Mouse (Mus musculus) heart, adult 2 months (tissue): ENCODE results near the gene Anks1. TPM values are rescaled to one million over a fixed set of nuclear protein-coding genes. Genes with fewer than 3 reads are reported as not detected.
A peak's percentile ranks its signal among the peaks of the same experiment; 100 is the strongest.

ENCODE experiments used
- DNase-seq, 2 experiments: peaks; one replicate each; pipeline ENCODE4 v3.0.0; 2021
- H3K27ac ChIP-seq: fragments of 200-600 bp; 2 replicates; pipeline ENCODE4 v1.8.1; 2022
- H3K27me3 ChIP-seq: fragments of 200-500 bp; 2 replicates; pipeline ENCODE4 v1.6.1; 2012; ENCODE audit warnings: mild to moderate bottlenecking, low read length, inconsistent platforms, mixed read lengths; ENCODE audit not compliant: control insufficient read depth, insufficient read depth
- H3K36me3 ChIP-seq: fragments of 200-500 bp; 2 replicates; pipeline ENCODE4 v1.6.1; 2012; ENCODE audit warnings: low read length, inconsistent platforms; ENCODE audit not compliant: control insufficient read depth, insufficient read depth
- H3K4me1 ChIP-seq: fragments of 200-500 bp; 2 replicates; pipeline ENCODE4 v1.6.1; 2011; ENCODE audit warnings: low read length; ENCODE audit not compliant: control insufficient read depth, insufficient read depth
- H3K4me3 ChIP-seq: fragments of 200-600 bp; 2 replicates; pipeline ENCODE4 v1.8.1; 2022
- H3K79me2 ChIP-seq: fragments of 200-500 bp; replicated peaks from 2 replicates; pipeline ENCODE4 v1.6.1; 2012; ENCODE audit warnings: mild to moderate bottlenecking, inconsistent platforms, low read length, moderate library complexity, mixed read lengths; ENCODE audit not compliant: control insufficient read depth, insufficient read depth
- H3K9ac ChIP-seq: fragments of 200-500 bp; 2 replicates; pipeline ENCODE4 v1.6.1; 2012; ENCODE audit warnings: low read depth, mild to moderate bottlenecking, control low read depth, inconsistent platforms, low read length, mixed read lengths
- CTCF ChIP-seq: fragments of 200-600 bp; IDR thresholded peaks from 2 replicates; pipeline ENCODE4 v1.8.1; 2022; ENCODE audit warnings: antibody characterized with exemption, mild to moderate bottlenecking, moderate library complexity
- EP300 ChIP-seq: fragments of 200-500 bp; IDR thresholded peaks from 2 replicates; pipeline ENCODE4 v1.6.1; 2011; ENCODE audit warnings: low read depth, low read length, control low read depth; ENCODE audit not compliant: insufficient read depth
- POLR2A ChIP-seq: fragments of 200-500 bp; IDR thresholded peaks from 2 replicates; pipeline ENCODE4 v1.6.1; 2011; ENCODE audit warnings: mild to moderate bottlenecking, low read depth, low read length, control low read depth; ENCODE audit not compliant: insufficient read depth
- WGBS: fragments of 180-500 bp; shearing (Covaris S2); methylation state at CpG from one replicate; pipeline ENCODE4 v1.1.7; 2018; 5-methylcytosine and 5-hydroxymethylcytosine counted together
- intact Hi-C: fragments of 180-260 bp; cut with DNase I; formaldehyde crosslinking; loops from one replicate; pipeline ENCODE4 v1.15.1; 2025
- long read RNA-seq: library from polyadenylated mRNA; stranded (forward); transcript quantifications from one replicate; pipeline ENCODE4 v2.0.0, GENCODE M21; 2021
- polyA plus RNA-seq: library from polyadenylated mRNA; depleted of rRNA; stranded (reverse); fragments of >200 nt; gene quantifications from 2 replicates; pipeline ENCODE4 v1.2.3, GENCODE M21; 2012; rRNA removed
- total RNA-seq, 2 experiments: library from RNA; stranded (reverse); gene quantifications; 2 replicates each; pipeline ENCODE4 v1.2.3; 2021

The Anks1 gene
- total RNA-seq = 10 to 100 TPM; 51.6 to 76.4 TPM
- polyA plus RNA-seq = 64.4 and 90.1 TPM in 2 replicates
- long read RNA-seq, full-length matches to known transcripts = 11 of 122 reads
- long read RNA-seq, partial matches to known transcripts = 102 of 122 reads
- long read RNA-seq, other reads (novel, unspliced or antisense) = 9 of 122 reads

DNA sequence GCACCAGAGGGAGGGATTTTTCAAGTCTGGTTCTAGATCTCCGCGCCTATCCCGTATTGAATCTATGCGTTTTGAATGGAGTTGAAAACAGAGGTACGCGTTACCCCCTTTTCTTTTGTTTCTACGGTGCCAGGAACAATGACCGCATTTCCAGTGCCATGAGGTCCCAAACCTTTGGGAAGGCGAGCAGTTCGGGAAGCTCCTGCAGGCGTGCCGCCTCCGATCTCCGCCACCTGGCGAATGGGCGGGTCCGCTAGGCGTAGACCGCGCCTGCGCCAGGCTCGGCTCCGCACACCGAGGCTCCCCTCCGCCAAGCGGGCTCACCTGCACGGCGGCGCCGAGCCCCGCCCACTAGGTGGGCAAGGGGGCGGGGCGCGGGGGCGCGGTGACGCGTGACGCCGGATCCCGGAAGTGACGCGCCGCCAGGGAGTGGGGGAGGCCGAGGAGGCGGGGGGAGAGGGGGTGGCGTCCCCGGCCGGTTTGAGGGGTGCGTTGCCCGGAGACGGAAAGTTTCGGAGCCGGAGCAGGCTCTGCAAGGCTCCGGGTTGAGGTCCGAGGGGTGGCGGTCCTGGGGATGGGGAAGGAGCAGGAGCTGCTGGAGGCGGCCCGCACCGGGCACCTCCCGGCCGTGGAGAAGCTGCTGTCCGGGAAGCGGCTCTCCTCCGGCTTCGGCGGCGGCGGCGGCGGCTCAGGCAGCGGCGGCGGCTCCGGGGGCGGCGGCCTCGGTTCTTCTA lies at the start of gene Anks1:
Gene Anks1, plus strand, starts transcription at position 419 of the 734 bp plus-strand sequence.
- Histone ChIP-seq H3K9ac (peak within 1 kb of the TSS; percentile 87), H3K4me1 (peaks cover 2% of the 10 kb centered on the region), H3K27ac (peak within 1 kb of the TSS; percentile 87), H3K79me2 (peaks cover 7% of the 10 kb centered on the region), H3K27me3 (no peaks in the 10 kb centered on the region), H3K36me3 (no peaks in the 10 kb centered on the region), H3K4me3 (peak within 1 kb of the TSS; percentile 95)
- DNase-seq = peak; percentile 89 to 92
- peak; percentile 74 for TF ChIP-seq CTCF
- peak; percentile 59; the same call in 1 of the 2 replicates for TF ChIP-seq POLR2A
- TF ChIP-seq EP300 = no peak
- intact Hi-C loops = loop anchor here (2.0 to 5.0 kb wide), 4 partner anchors 52 to 153 kb away; partner anchors contain the start of gene Uhrf1bp1
- 1% methylated on average over 72 of the region's 78 CpGs for WGBS

GRCm38 (mm10) chr17:27865461-27865860 lies 43.6 kb upstream of the Anks1 start:
- no peaks in the 10 kb centered on the region for H3K36me3 ChIP-seq
- no peaks in the 10 kb centered on the region for H3K4me1 ChIP-seq
- H3K4me3 ChIP-seq = no peak overlapping the region
- no peak overlapping the region for H3K27ac ChIP-seq
- H3K27me3 ChIP-seq = no peaks in the 10 kb centered on the region
- no peak for TF ChIP-seq EP300
- TF ChIP-seq POLR2A = no peak
- peak; percentile 18; the same call in 1 of the 2 replicates for TF ChIP-seq CTCF
- H3K79me2 ChIP-seq = 0 out of 2 replicates have a peak, but pooled peaks cover 2% of the 10 kb centered on the region
- H3K9ac ChIP-seq = no peak overlapping the region
- intact Hi-C loops = no loop called here
- WGBS = 95% methylated on average over 2 of the region's 2 CpGs
- DNase-seq = no peak

DNA sequence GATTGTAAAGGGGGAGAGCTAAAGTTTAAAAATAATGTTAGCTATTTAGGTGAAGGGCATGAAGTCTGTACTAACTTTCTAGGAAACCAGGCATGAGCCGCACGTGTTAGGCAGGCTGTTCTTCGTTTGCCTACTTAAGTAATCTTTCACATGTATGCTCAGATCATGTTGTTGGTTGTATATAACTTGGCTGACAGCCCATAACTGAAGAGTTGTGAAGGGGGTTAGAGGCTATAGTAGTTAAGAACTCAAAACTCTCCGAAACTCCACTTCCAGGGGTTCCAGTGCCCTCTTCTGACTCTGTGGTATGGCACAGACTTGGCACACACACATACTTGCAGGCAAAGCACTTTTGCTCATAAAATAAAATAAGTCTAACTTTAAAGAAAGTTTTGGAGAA lies 42.4 kb upstream of the Anks1 start:
- no peak overlapping the region for H3K27ac ChIP-seq
- WGBS = 77% methylated on average over 4 of the region's 4 CpGs
- no peaks in the 10 kb centered on the region for H3K36me3 ChIP-seq
- H3K4me1 ChIP-seq = no peaks in the 10 kb centered on the region
- intact Hi-C loops = no loop called here
- H3K79me2 ChIP-seq = 0 out of 2 replicates have a peak, but pooled peaks cover 2% of the 10 kb centered on the region
- no peak for DNase-seq
- H3K9ac ChIP-seq = no peak overlapping the region
- no peak for TF ChIP-seq CTCF
- TF ChIP-seq EP300 = no peak
- TF ChIP-seq POLR2A = no peak
- H3K4me3 ChIP-seq = no peak overlapping the region
- no peaks in the 10 kb centered on the region for H3K27me3 ChIP-seq

GRCm38 (mm10) chr17:27871851-27872250 lies 37.3 kb upstream of the Anks1 start:
- TF ChIP-seq EP300 (no peak), POLR2A (no peak), CTCF (no peak)
- Histone ChIP-seq H3K79me2 (no peaks in the 10 kb centered on the region; the same call in 1 of the 2 replicates), H3K9ac (no peak overlapping the region), H3K36me3 (no peaks in the 10 kb centered on the region), H3K4me1 (no peaks in the 10 kb centered on the region), H3K27ac (no peak overlapping the region), H3K4me3 (no peak overlapping the region), H3K27me3 (no peaks in the 10 kb centered on the region)
- DNase-seq = no peak
- intact Hi-C loops = no loop called here
- 73% methylated on average over 3 of the region's 3 CpGs for WGBS

GRCm38 (mm10) chr17:27873583-27873982 lies 35.5 kb upstream of the Anks1 start:
- no peak for DNase-seq
- intact Hi-C loops = no loop called here
- no peaks in the 10 kb centered on the region; the same call in 1 of the 2 replicates for H3K79me2 ChIP-seq
- H3K27me3 ChIP-seq = no peaks in the 10 kb centered on the region
- no peak overlapping the region for H3K27ac ChIP-seq
- no peaks in the 10 kb centered on the region for H3K36me3 ChIP-seq
- H3K4me1 ChIP-seq = no peaks in the 10 kb centered on the region
- WGBS = 61% methylated on average over 3 of the region's 3 CpGs
- no peak overlapping the region for H3K4me3 ChIP-seq
- no peak overlapping the region for H3K9ac ChIP-seq
- no peak for TF ChIP-seq POLR2A
- TF ChIP-seq CTCF = no peak
- no peak for TF ChIP-seq EP300

- Histone ChIP-seq H3K4me1 (no peaks in the 10 kb centered on the region), H3K27ac (no peak overlapping the region), H3K9ac (no peak overlapping the region), H3K27me3 (no peaks in the 10 kb centered on the region), H3K4me3 (no peak overlapping the region), H3K79me2 (no peaks in the 10 kb centered on the region; the same call in 1 of the 2 replicates), H3K36me3 (no peaks in the 10 kb centered on the region)
- TF ChIP-seq EP300 = no peak
- no peak for TF ChIP-seq CTCF
- no peak for TF ChIP-seq POLR2A
- 47% methylated on average over 5 of the region's 5 CpGs for WGBS
- intact Hi-C loops = no loop called here
- no peak for DNase-seq
These were observed 34.6 kb upstream of the Anks1 start for GRCm38 (mm10) chr17:27874510-27874909.
